Mouse (Mus musculus) CH12.LX (cell line): ENCODE data around the gene Exoc1. TPM values are rescaled to one million over a fixed set of nuclear protein-coding genes. Genes with fewer than 3 reads are reported as not detected.

ENCODE experiments used
- DNase-seq: peaks from one replicate; pipeline ENCODE4 v3.0.0-alpha.2; 2013; ENCODE audit errors: extremely low read depth
- H3K27ac ChIP-seq: 2 replicates; pipeline ENCODE4 v1.5.1; 2012; ENCODE audit warnings: low read depth, mild to moderate bottlenecking, control low read depth, moderate library complexity; ENCODE audit not compliant: insufficient read depth
- H3K27me3 ChIP-seq: replicated peaks from 2 replicates; pipeline ENCODE3; 2012; ENCODE audit warnings: inconsistent platforms
- H3K36me3 ChIP-seq, 2 experiments: replicated peaks in 1 of 2; 2 replicates each; pipeline versions ENCODE3 to v1.6.1; 2012; ENCODE audit warnings: inconsistent platforms in 1 of 2, low read length in 1 of 2, mild to moderate bottlenecking in 1 of 2, mixed read lengths in 1 of 2, moderate library complexity in 1 of 2; ENCODE audit not compliant: control insufficient read depth in 1 of 2, insufficient read depth in 1 of 2
- H3K4me1 ChIP-seq, 2 experiments: 2 replicates each; pipeline ENCODE4 v1.6.1; 2012; ENCODE audit warnings: inconsistent platforms in 1 of 2, moderate library complexity in 1 of 2; ENCODE audit not compliant: insufficient read depth in 2 of 2, control insufficient read depth in 1 of 2
- H3K4me2 ChIP-seq: 2 replicates; pipeline ENCODE4 v1.6.1; 2012; ENCODE audit warnings: low read depth, mild to moderate bottlenecking, control low read depth; ENCODE audit not compliant: poor library complexity, insufficient read depth, severe bottlenecking
- H3K4me3 ChIP-seq, 3 experiments: fragments of 150-350 bp in 1 of 3; sonication (generic) in 1 of 3; replicated peaks in 1 of 3; 2 replicates each; pipeline versions ENCODE3 to v1.5.1; 2011 to 2012; ENCODE audit warnings: low read depth in 2 of 3, low read length in 2 of 3, mild to moderate bottlenecking in 2 of 3, moderate library complexity in 2 of 3, control low read depth in 1 of 3, improper control_type of control experiment in 1 of 3, inconsistent platforms in 1 of 3, mixed read lengths in 1 of 3; ENCODE audit not compliant: poor library complexity in 1 of 3
- H3K79me2 ChIP-seq: replicated peaks from 2 replicates; pipeline ENCODE4 v1.6.1; 2012; ENCODE audit warnings: mild to moderate bottlenecking, moderate library complexity; ENCODE audit not compliant: control insufficient read depth, poor library complexity, insufficient read depth, severe bottlenecking; ENCODE audit errors: extremely low read depth
- H3K9ac ChIP-seq: 2 replicates; pipeline ENCODE4 v1.6.1; 2012; ENCODE audit warnings: low read depth, mild to moderate bottlenecking, control low read depth, moderate library complexity; ENCODE audit not compliant: insufficient read depth
- H3K9me3 ChIP-seq: replicated peaks from 2 replicates; pipeline ENCODE3; 2012; ENCODE audit warnings: low read length, inconsistent platforms, mixed read lengths
- BHLHE40 ChIP-seq: IDR thresholded peaks from 2 replicates; pipeline ENCODE4 v1.6.1; 2011; ENCODE audit warnings: mild to moderate bottlenecking, low read depth, low read length, improper control_type of control experiment
- E2F4 ChIP-seq: IDR thresholded peaks from 2 replicates; pipeline ENCODE4 v1.6.1; 2011; ENCODE audit warnings: low read depth, low read length, improper control_type of control experiment; ENCODE audit not compliant: insufficient replicate concordance
- ELF1 ChIP-seq: IDR thresholded peaks from 2 replicates; pipeline ENCODE4 v1.6.1; 2014; ENCODE audit warnings: low read depth, mild to moderate bottlenecking, inconsistent platforms, low read length, improper control_type of control experiment
- ETS1 ChIP-seq: conservative IDR thresholded peaks from 2 replicates; pipeline ENCODE4 v1.6.1; 2012; ENCODE audit warnings: low read depth, mild to moderate bottlenecking, inconsistent platforms, low read length, improper control_type of control experiment, moderate library complexity
- GABPA ChIP-seq: IDR thresholded peaks from 2 replicates; pipeline ENCODE4 v1.6.1; 2012; ENCODE audit warnings: low read depth, low read length, improper control_type of control experiment, inconsistent platforms; ENCODE audit not compliant: insufficient replicate concordance
- HCFC1 ChIP-seq: IDR thresholded peaks from 2 replicates; pipeline ENCODE4 v1.6.1; 2012; ENCODE audit warnings: low read depth, mild to moderate bottlenecking, inconsistent platforms, low read length, improper control_type of control experiment
- IRF4 ChIP-seq: IDR thresholded peaks from 2 replicates; pipeline ENCODE4 v1.6.1; 2014; ENCODE audit warnings: low read depth, mild to moderate bottlenecking, inconsistent platforms, low read length, improper control_type of control experiment
- JUN ChIP-seq: IDR thresholded peaks from 2 replicates; pipeline ENCODE4 v1.6.1; 2011; ENCODE audit warnings: low read depth, mild to moderate bottlenecking, low read length, improper control_type of control experiment, moderate library complexity; ENCODE audit not compliant: insufficient read depth
- KAT2A ChIP-seq: IDR thresholded peaks from 2 replicates; pipeline ENCODE4 v1.6.1; 2012; ENCODE audit warnings: low read length, improper control_type of control experiment, inconsistent platforms; ENCODE audit not compliant: insufficient replicate concordance
- MAFK ChIP-seq: IDR thresholded peaks from 2 replicates; pipeline ENCODE4 v1.6.1; 2011; ENCODE audit warnings: low read length, improper control_type of control experiment; ENCODE audit not compliant: insufficient replicate concordance
- MAX ChIP-seq: IDR thresholded peaks from 2 replicates; pipeline ENCODE4 v1.6.1; 2011; ENCODE audit warnings: low read length, improper control_type of control experiment
- MAZ ChIP-seq: IDR thresholded peaks from 2 replicates; pipeline ENCODE4 v1.6.1; 2012; ENCODE audit warnings: low read depth, mild to moderate bottlenecking, inconsistent platforms, low read length, improper control_type of control experiment, moderate library complexity
- MXI1 ChIP-seq: IDR thresholded peaks from 2 replicates; pipeline ENCODE4 v1.6.1; 2011; ENCODE audit warnings: mild to moderate bottlenecking, low read depth, low read length, improper control_type of control experiment
- NRF1 ChIP-seq: IDR thresholded peaks from 2 replicates; pipeline ENCODE4 v1.6.1; 2014; ENCODE audit warnings: low read depth, mild to moderate bottlenecking, inconsistent platforms, low read length, improper control_type of control experiment, moderate library complexity
- POLR2A ChIP-seq: IDR thresholded peaks from 2 replicates; pipeline ENCODE4 v1.6.1; 2011; ENCODE audit warnings: low read depth, mild to moderate bottlenecking, improper control_type of control experiment, low read length
- SMC3 ChIP-seq: IDR thresholded peaks from 2 replicates; pipeline ENCODE4 v1.6.1; 2011; ENCODE audit warnings: low read depth, low read length, improper control_type of control experiment
- TCF12 ChIP-seq: IDR thresholded peaks from 2 replicates; pipeline ENCODE4 v1.6.1; 2014; ENCODE audit warnings: low read depth, mild to moderate bottlenecking, inconsistent platforms, low read length, improper control_type of control experiment
- UBTF ChIP-seq: IDR thresholded peaks from 2 replicates; pipeline ENCODE4 v1.6.1; 2012; ENCODE audit warnings: low read depth, mild to moderate bottlenecking, inconsistent platforms, low read length, improper control_type of control experiment, moderate library complexity
- ZKSCAN1 ChIP-seq: IDR thresholded peaks from 2 replicates; pipeline ENCODE4 v1.6.1; 2012; ENCODE audit warnings: low read depth, inconsistent platforms, low read length, improper control_type of control experiment, borderline replicate concordance
- ZMIZ1 ChIP-seq: IDR thresholded peaks from 2 replicates; pipeline ENCODE4 v1.6.1; 2012; ENCODE audit warnings: low read depth, mild to moderate bottlenecking, inconsistent platforms, low read length, improper control_type of control experiment
- ZNF384 ChIP-seq: IDR thresholded peaks from 2 replicates; pipeline ENCODE4 v1.6.1; 2012; ENCODE audit warnings: low read depth, low read length, improper control_type of control experiment, inconsistent platforms
- dilution Hi-C: fragments of 300-500 bp; cut with MboI; formaldehyde crosslinking; loops from 2 replicates; pipeline ENCODE4 v1.14.3; 2020; ENCODE audit warnings: low sequenced_read_pairs; ENCODE audit not compliant: extremely low pct_unique_long_range_greater_than_20kb, extremely low pct_ligation_motif_present
- in situ Hi-C: fragments of 300-500 bp; cut with MboI; formaldehyde crosslinking; loops from 3 replicates; pipeline ENCODE4 v1.14.3; 2019; ENCODE audit warnings: low sequenced_read_pairs, low pct_ligation_motif_present, low pct_unique_long_range_greater_than_20kb, mixed read lengths
- polyA plus RNA-seq: library from polyadenylated mRNA; unstranded; fragments of >175 nt; gene quantifications from 2 replicates; pipeline ENCODE4 v1.2.1, GENCODE M21; 2012; ENCODE audit warnings: low read depth; ENCODE audit not compliant: insufficient read length
- total RNA-seq, 2 experiments: library from RNA; depleted of rRNA; stranded (reverse); fragments of 300-350 nt in 1 of 2; fragments of >200 nt in 1 of 2; gene quantifications; 2 replicates each; pipeline ENCODE4 v1.2.3; 2012 to 2014

The Exoc1 gene
- total and polyA plus RNA-seq, 3 experiments, result 26.6 to 32.6 (median 30.4) TPM

DNA sequence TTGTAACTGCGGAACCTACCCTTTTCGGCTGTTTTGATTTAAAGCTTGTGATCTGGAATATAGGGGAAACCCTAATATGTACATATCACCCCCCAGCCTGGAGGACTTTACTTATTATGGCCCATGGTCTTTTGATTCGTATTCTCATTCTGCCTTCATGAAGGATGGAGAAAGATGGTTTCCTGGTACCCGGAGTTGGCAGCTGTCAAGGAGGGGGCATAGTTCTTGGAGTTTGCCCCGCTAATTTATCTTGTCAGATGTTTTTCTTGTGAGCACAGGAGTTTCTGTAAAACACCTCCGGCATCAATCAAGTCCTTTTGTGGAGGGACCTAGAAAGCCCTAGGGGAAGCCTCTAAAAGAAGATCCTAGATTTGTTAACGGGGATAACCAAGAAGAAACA, 60.2 kb downstream of the Exoc1 start:
- in situ Hi-C loops (loop anchor here (25.0 kb wide), 1 partner anchor 248 kb away; no protein-coding TSS in a partner anchor), dilution Hi-C loops (no loop called here)
- H3K9me3 ChIP-seq, result peaks cover 5% of the 10 kb centered on the region
- no peaks in the 10 kb centered on the region for H3K27me3 ChIP-seq
- peak overlapping the region; percentile 87; the same call in 1 of the 2 replicates for H3K27ac ChIP-seq
- peak overlapping the region; percentile 78 to 95 (median 92) for H3K4me3 ChIP-seq
- peaks cover 0 to 17% of the 10 kb centered on the region in 2 experiments; a peak in 2 of 4 replicates for H3K4me1 ChIP-seq
- no peak for TF ChIP-seq MAFK
- TF ChIP-seq MAZ, result no peak
- no peak for TF ChIP-seq ZKSCAN1
- no peak for TF ChIP-seq KAT2A
- H3K4me2 ChIP-seq, result peak overlapping the region; percentile 99
- DNase-seq, result no peak
- H3K36me3 ChIP-seq, result peaks cover 16 to 30% of the 10 kb centered on the region in 2 experiments
- no peaks in the 10 kb centered on the region; the same call in 1 of the 2 replicates for H3K79me2 ChIP-seq
- peak overlapping the region; percentile 90 for H3K9ac ChIP-seq

DNA sequence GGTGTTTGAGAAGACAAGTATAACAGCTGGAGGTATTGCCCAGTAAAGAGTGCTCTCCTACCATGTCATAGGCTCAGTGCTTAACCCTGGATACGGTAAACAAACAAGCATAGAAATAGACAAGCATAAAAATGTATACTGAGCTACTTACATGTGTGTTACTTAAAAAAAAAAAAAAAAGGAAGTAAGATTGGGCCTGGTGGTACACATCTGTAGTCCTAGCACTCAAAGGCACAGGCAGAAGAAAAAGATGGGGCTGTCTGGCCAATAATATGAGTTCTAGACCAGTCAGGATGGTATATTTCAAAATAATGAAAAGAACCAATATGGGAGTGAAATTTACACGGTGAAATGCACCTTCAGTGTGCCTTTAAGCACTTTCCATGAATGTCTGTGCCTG, 60.9 kb downstream of the Exoc1 start:
- Histone ChIP-seq H3K4me1 (peaks cover 0 to 17% of the 10 kb centered on the region in 2 experiments; a peak in 2 of 4 replicates), H3K9me3 (peaks cover 5% of the 10 kb centered on the region), H3K79me2 (no peaks in the 10 kb centered on the region; the same call in 1 of the 2 replicates), H3K27ac (no peak overlapping the region), H3K27me3 (no peaks in the 10 kb centered on the region), H3K4me2 (peak overlapping the region; percentile 99), H3K36me3 (peaks cover 22 to 37% of the 10 kb centered on the region in 2 experiments), H3K9ac (peak overlapping the region; percentile 90; the same call in 1 of the 2 replicates), H3K4me3 (peak overlapping the region in 2 of 3 experiments; percentile 78 to 92)
- in situ Hi-C loops, result loop anchor here (25.0 kb wide), 1 partner anchor 247 kb away; no protein-coding TSS in a partner anchor
- DNase-seq, result peak; percentile 5
- dilution Hi-C loops, result no loop called here
- no peak for TF ChIP-seq MAZ
- peak; percentile 67 for TF ChIP-seq ZNF384

GRCm38 (mm10) chr5:76591885-76592284, 62.8 kb downstream of the Exoc1 start:
- no peak overlapping the region for H3K9ac ChIP-seq
- no peak overlapping the region for H3K27ac ChIP-seq
- H3K4me3 ChIP-seq, result no peak overlapping the region
- no peak overlapping the region for H3K4me2 ChIP-seq
- H3K36me3 ChIP-seq, result peaks cover 37 to 56% of the 10 kb centered on the region in 2 experiments
- peaks cover 0 to 17% of the 10 kb centered on the region in 2 experiments; a peak in 2 of 4 replicates for H3K4me1 ChIP-seq
- TF ChIP-seq IRF4 (no peak), UBTF (no peak), POLR2A (no peak), MAX (no peak), BHLHE40 (no peak), GABPA (no peak), JUN (no peak), HCFC1 (no peak), MAZ (no peak), MXI1 (no peak), ETS1 (no peak), E2F4 (no peak), ELF1 (no peak), KAT2A (no peak), TCF12 (no peak), SMC3 (no peak), ZMIZ1 (no peak), NRF1 (no peak)
- dilution Hi-C loops (no loop called here), in situ Hi-C loops (loop anchor here (25.0 kb wide), 1 partner anchor 245 kb away; no protein-coding TSS in a partner anchor)
- no peaks in the 10 kb centered on the region; the same call in 1 of the 2 replicates for H3K79me2 ChIP-seq
- peaks cover 5% of the 10 kb centered on the region for H3K9me3 ChIP-seq
- H3K27me3 ChIP-seq, result no peaks in the 10 kb centered on the region
- no peak for DNase-seq
